ENCODE assay signal across 22 mouse cellular contexts in the genomic region with DNA sequence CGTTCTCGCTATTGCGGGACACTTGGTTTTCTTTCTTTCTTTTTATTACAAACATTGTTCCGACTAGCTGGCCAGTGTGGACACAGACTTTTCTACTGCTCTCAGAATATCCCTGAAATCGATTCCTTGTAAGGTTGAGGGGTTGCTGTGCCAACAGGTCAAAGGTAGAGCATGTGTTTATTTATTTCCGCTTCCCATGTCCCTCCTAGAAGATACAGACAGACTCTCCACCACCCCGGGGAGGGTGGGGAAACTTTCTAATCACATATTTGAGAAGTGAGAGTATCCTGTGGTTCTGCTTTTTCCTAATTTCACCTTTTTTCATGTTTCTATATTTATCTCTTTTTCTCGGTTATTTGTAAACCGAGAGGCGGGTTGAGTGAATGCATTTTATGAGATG.
DNase-seq lines count a peak whose midpoint lies in the region; ATAC-seq and TF ChIP-seq lines count a peak whose summit lies in the region.
"Had no signal": no experiment of that assay in that cellular context is flagged by ENCODE, and none has a peak within 500 bp of the region (broad histone marks: within the 10 kb centered on the region; RNA-seq: fewer than 3 reads in every experiment).

No protein-coding gene starts in this region.

- H3K27ac ChIP-seq in liver, adult 2 months (replicated peaks; ENCODE audit: insufficient read depth, low read depth, low read length), result no peak overlapping the region
- no peak overlapping the region for H3K27ac ChIP-seq in liver, embryonic 12.5 days
- H3K27ac ChIP-seq in midbrain, embryonic 11.5 days (ENCODE audit: low read depth, low read length), result no peak overlapping the region
- H3K27ac ChIP-seq in midbrain, embryonic 16.5 days (ENCODE audit: low read length), result no peak overlapping the region
- H3K27ac ChIP-seq: forebrain, embryonic 10.5 days; forebrain, embryonic 13.5 days; gastrocnemius, adult 2 months; heart, adult 2 months; heart, embryonic 10.5 days; hindbrain, embryonic 12.5 days; hindbrain, embryonic 15.5 days had no signal

- H3K9ac ChIP-seq in liver, adult 2 months (ENCODE audit: low read depth, low read length), result no peak overlapping the region
- no peak overlapping the region for H3K9ac ChIP-seq in liver, embryonic 12.5 days
- H3K9ac ChIP-seq in midbrain, embryonic 11.5 days (ENCODE audit: low read length), result no peak overlapping the region
- no peak overlapping the region for H3K9ac ChIP-seq in midbrain, embryonic 16.5 days (ENCODE audit: low read depth, low read length)
- H3K9ac ChIP-seq: forebrain, embryonic 13.5 days; hindbrain, embryonic 12.5 days; hindbrain, embryonic 15.5 days had no signal

- no peak overlapping the region for H3K4me3 ChIP-seq in liver, adult 2 months (ENCODE audit: insufficient read depth, low read depth, low read length)
- no peak overlapping the region for H3K4me3 ChIP-seq in liver, embryonic 12.5 days
- H3K4me3 ChIP-seq in midbrain, embryonic 11.5 days (ENCODE audit: low read depth, low read length), result no peak overlapping the region
- no peak overlapping the region for H3K4me3 ChIP-seq in midbrain, embryonic 16.5 days (ENCODE audit: low read depth, low read length)
- H3K4me3 ChIP-seq: forebrain, embryonic 10.5 days; forebrain, embryonic 13.5 days; gastrocnemius, adult 2 months; heart, adult 2 months; heart, embryonic 10.5 days; hindbrain, embryonic 12.5 days; hindbrain, embryonic 15.5 days had no signal

- TF ChIP-seq CTCF in liver, adult 2 months (IDR thresholded peaks at IDR 0.05; ENCODE audit: low read depth, low read length), result no peak

- no peak for ATAC-seq in liver, embryonic 12.5 days
- ATAC-seq in midbrain, embryonic 11.5 days (ENCODE audit: low FRiP score), result no peak
- no peak for ATAC-seq in midbrain, embryonic 16.5 days
- ATAC-seq in megakaryocyte progenitor cell, adult 5-6 weeks (replicated peaks; ENCODE audit: poor library complexity), result peak; percentile 46; the same call in 1 of the 2 replicates
- ATAC-seq: forebrain, embryonic 13.5 days; forebrain, embryonic 16.5 days had no signal

- 60% methylated on average over 10 of the region's 10 CpGs for WGBS in liver, adult 2 months
- whole genome bisulfite sequencing in liver, embryonic 12.5 days (ENCODE audit: insufficient replicate concordance), result 65% methylated on average over 10 of the region's 10 CpGs
- WGBS in midbrain, embryonic 11.5 days, result 86% methylated on average over 10 of the region's 10 CpGs
- WGBS in midbrain, embryonic 16.5 days, result 85% methylated on average over 10 of the region's 10 CpGs

- no peaks in the 10 kb centered on the region for H3K36me3 ChIP-seq in liver, adult 2 months (ENCODE audit: control insufficient read depth, insufficient read depth, low read length)
- H3K36me3 ChIP-seq in liver, embryonic 12.5 days, result no peaks in the 10 kb centered on the region
- no peaks in the 10 kb centered on the region for H3K36me3 ChIP-seq in midbrain, embryonic 11.5 days (ENCODE audit: control insufficient read depth, insufficient read depth, low read length)
- no peaks in the 10 kb centered on the region for H3K36me3 ChIP-seq in midbrain, embryonic 16.5 days (ENCODE audit: control insufficient read depth, insufficient read depth, low read length)
- H3K36me3 ChIP-seq: forebrain, embryonic 10.5 days; heart, embryonic 10.5 days; hindbrain, embryonic 12.5 days; hindbrain, embryonic 15.5 days had no signal

- no peak overlapping the region for H3K4me2 ChIP-seq in liver, embryonic 12.5 days
- no peak overlapping the region for H3K4me2 ChIP-seq in midbrain, embryonic 11.5 days
- H3K4me2 ChIP-seq in midbrain, embryonic 16.5 days (ENCODE audit: low read length), result no peak overlapping the region
- H3K4me2 ChIP-seq: forebrain, embryonic 13.5 days; hindbrain, embryonic 12.5 days; hindbrain, embryonic 15.5 days had no signal

- H3K9me3 ChIP-seq in liver, embryonic 12.5 days (replicated peaks), result no peaks in the 10 kb centered on the region
- H3K9me3 ChIP-seq in midbrain, embryonic 11.5 days (ENCODE audit: control insufficient read depth, low read length), result no peaks in the 10 kb centered on the region
- no peaks in the 10 kb centered on the region for H3K9me3 ChIP-seq in midbrain, embryonic 16.5 days (replicated peaks; ENCODE audit: control insufficient read depth, low read length, poor library complexity, severe bottlenecking)
- H3K9me3 ChIP-seq: forebrain, embryonic 10.5 days; forebrain, embryonic 13.5 days; heart, embryonic 10.5 days; hindbrain, embryonic 12.5 days; hindbrain, embryonic 15.5 days had no signal

- no peaks in the 10 kb centered on the region for H3K79me2 ChIP-seq in liver, adult 2 months (ENCODE audit: control insufficient read depth, insufficient read depth, low read length)

- no peaks in the 10 kb centered on the region; the same call in 1 of the 2 replicates for H3K4me1 ChIP-seq in liver, adult 2 months (ENCODE audit: control insufficient read depth, insufficient read depth, low read length)
- no peaks in the 10 kb centered on the region for H3K4me1 ChIP-seq in liver, embryonic 12.5 days
- H3K4me1 ChIP-seq in midbrain, embryonic 11.5 days (ENCODE audit: control insufficient read depth, insufficient read depth, low read length), result no peaks in the 10 kb centered on the region
- no peaks in the 10 kb centered on the region for H3K4me1 ChIP-seq in midbrain, embryonic 16.5 days (ENCODE audit: control insufficient read depth, insufficient read depth, low read length)
- H3K4me1 ChIP-seq: forebrain, embryonic 10.5 days; heart, embryonic 10.5 days; hindbrain, embryonic 12.5 days; hindbrain, embryonic 15.5 days had no signal

- no peaks in the 10 kb centered on the region for H3K27me3 ChIP-seq in liver, adult 2 months (ENCODE audit: control insufficient read depth, insufficient read depth, low read length)
- H3K27me3 ChIP-seq in liver, embryonic 12.5 days (replicated peaks), result no peaks in the 10 kb centered on the region
- H3K27me3 ChIP-seq in midbrain, embryonic 11.5 days (ENCODE audit: control insufficient read depth, insufficient read depth, low read length), result no peaks in the 10 kb centered on the region
- no peaks in the 10 kb centered on the region for H3K27me3 ChIP-seq in midbrain, embryonic 16.5 days (ENCODE audit: control insufficient read depth, insufficient read depth, low read depth, low read length)
- H3K27me3 ChIP-seq: forebrain, embryonic 13.5 days; hindbrain, embryonic 12.5 days; hindbrain, embryonic 15.5 days had no signal

- TF ChIP-seq POLR2A in liver, adult 2 months (IDR thresholded peaks at IDR 0.05; ENCODE audit: extremely low read depth, insufficient read depth, low read length), result no peak

- DNase-seq in liver, adult 2 months (ENCODE audit: extremely low read depth, low read depth, low spot score), result peak; percentile 58
- DNase-seq in midbrain, embryonic 11.5 days (ENCODE audit: low spot score, missing footprints), result peak; percentile 14
- no peak for DNase-seq in frontal cortex, adult 2 months (ENCODE audit: extremely low spot score in 1 of 2, low spot score in 1 of 2)
- no peak for DNase-seq in adrenal gland, adult (ENCODE audit: inconsistent age in 2 of 2, low spot score in 1 of 2)
- DNase-seq: adrenal gland, postnatal 10 days; adrenal gland, postnatal 36 days; B cell, adult 2 months; cerebellum, adult 18-20 months; cerebellum, adult 9-10 months; cerebellum, postnatal 14 days; gastrocnemius, adult 2 months; gastrocnemius, postnatal 14 days; heart, adult 2 months had no signal

Comparison
In these comparisons a context has a peak if more than half of its experiments do, and no peak if none do; other contexts are left out.
1. DNase-seq: peak in liver, adult 2 months (single experiment) and midbrain, embryonic 11.5 days (single experiment); none in frontal cortex, adult 2 months (0 of 2) and adrenal gland, adult (0 of 2).